9 mouse cellular contexts compared by ENCODE assay signal in genomic region chr2:122146687-122147086, GRCm38 (mm10). TPM values are rescaled to one million over a fixed set of nuclear protein-coding genes. Genes with fewer than 3 reads are reported as not detected.
DNase-seq lines count a peak whose midpoint lies in the region; ATAC-seq and TF ChIP-seq lines count a peak whose summit lies in the region.
"Had no signal": no experiment of that assay in that cellular context is flagged by ENCODE, and none has a peak within 500 bp of the region (broad histone marks: within the 10 kb centered on the region; RNA-seq: fewer than 3 reads in every experiment).

No protein-coding gene starts in this region.

- no peak overlapping the region for H3K4me3 ChIP-seq in lung, postnatal 0 days (ENCODE audit: low read depth, low read length)
- no peak overlapping the region for H3K4me3 ChIP-seq in small intestine, adult 2 months (ENCODE audit: low read depth, low read length)

- intact Hi-C loops in heart, postnatal 10 days (cut with DNase I), result loop anchor here (1.0 kb wide), 1 partner anchor 28 kb away; the partner anchor contains the start of gene Spg11
- intact Hi-C loops in left cerebral cortex, postnatal 25 days (cut with DNase I), result loop anchor here (1.0 kb wide), 2 partner anchors 28 to 118 kb away; partner anchors contain the start of genes Eif3j1 and Spg11

- no peak for ATAC-seq in lung, postnatal 0 days

- no peak for TF ChIP-seq CTCF in lung, postnatal 0 days (IDR thresholded peaks at IDR 0.05)
- no peak for TF ChIP-seq CTCF in small intestine, adult 2 months (IDR thresholded peaks at IDR 0.05; ENCODE audit: extremely low read depth, insufficient read length, insufficient replicate concordance, low read depth, low read length)

- H3K27me3 ChIP-seq in lung, postnatal 0 days (replicated peaks; ENCODE audit: insufficient read depth, low read length), result no peaks in the 10 kb centered on the region
- no peaks in the 10 kb centered on the region for H3K27me3 ChIP-seq in small intestine, adult 2 months (ENCODE audit: control insufficient read depth, insufficient read depth, low read length)

- no peak overlapping the region; the same call in 1 of the 2 replicates for H3K4me2 ChIP-seq in lung, postnatal 0 days (replicated peaks; ENCODE audit: low read depth, low read length)

- TF ChIP-seq EP300 in lung, postnatal 0 days (IDR thresholded peaks at IDR 0.05), result no peak

- H3K36me3 ChIP-seq in lung, postnatal 0 days (ENCODE audit: insufficient read depth, low read length), result no peaks in the 10 kb centered on the region; the same call in 1 of the 2 replicates
- H3K36me3 ChIP-seq in small intestine, adult 2 months (ENCODE audit: control insufficient read depth, insufficient read depth, low read length), result peaks cover 23% of the 10 kb centered on the region

- no peak for TF ChIP-seq POLR2A in small intestine, adult 2 months (IDR thresholded peaks at IDR 0.05; ENCODE audit: low read depth, low read length)

- WGBS in lung, postnatal 0 days, result 70% methylated on average over 6 of the region's 6 CpGs
- WGBS in small intestine, adult 2 months, result 53% methylated on average over 6 of the region's 6 CpGs

- peak; percentile 21 for DNase-seq in cerebellum, adult 9-10 months
- no peak for DNase-seq in cerebellum, adult 18-20 months
- no peak for DNase-seq in lung, postnatal 0 days (ENCODE audit: low spot score)
- DNase-seq in lung, postnatal 10 days, result no peak
- peak; percentile 28 to 40 for DNase-seq in heart, postnatal 10 days
- no peak for DNase-seq in adrenal gland, postnatal 10 days
- no peak for DNase-seq in left cerebral cortex, postnatal 25 days (ENCODE audit: low spot score in 2 of 2)

- H3K27ac ChIP-seq in lung, postnatal 0 days (ENCODE audit: low read length), result peak overlapping the region; percentile 63
- peak overlapping the region; percentile 87 for H3K27ac ChIP-seq in small intestine, adult 2 months (ENCODE audit: insufficient read depth, low read depth, low read length)

- H3K9ac ChIP-seq in lung, postnatal 0 days (replicated peaks; ENCODE audit: low read depth), result no peak overlapping the region

- H3K9me3 ChIP-seq in lung, postnatal 0 days (ENCODE audit: low read length), result no peaks in the 10 kb centered on the region

- H3K4me1 ChIP-seq in lung, postnatal 0 days (ENCODE audit: insufficient read depth, low read depth, low read length), result no peaks in the 10 kb centered on the region; the same call in 1 of the 2 replicates
- H3K4me1 ChIP-seq in small intestine, adult 2 months (ENCODE audit: control insufficient read depth, insufficient read depth, insufficient read length, low read length), result peaks cover 9% of the 10 kb centered on the region

RNA-seq across cellular contexts. Expression of gene B2m, which starts 0.8 kb away (rescaled TPM):
- 655 and 745 TPM in 2 replicates for polyA plus RNA-seq in lung, postnatal 0 days (2015; fragmentation: Nextera tagmentation; extraction: Ambion mirVana)
- 100 to 1,000 TPM; 130 to 134 TPM for total RNA-seq in heart, postnatal 10 days (2021)
- 286 and 1,325 TPM in 2 replicates for polyA plus RNA-seq in small intestine, adult 2 months (2012; rRNA removed)
- total RNA-seq in adrenal gland, postnatal 10 days (2021), result 100 to 1,000 TPM; 300 to 427 TPM
- 100 to 1,000 TPM; 104 to 107 TPM for total RNA-seq in left cerebral cortex, postnatal 25 days (2021)

RNA-seq across cellular contexts. Expression of gene Trim69, which starts 13.8 kb away (rescaled TPM):
- polyA plus RNA-seq in lung, postnatal 0 days (2015; fragmentation: Nextera tagmentation; extraction: Ambion mirVana), result not detected in 2 replicates
- total RNA-seq in heart, postnatal 10 days (2021), result not detected
- 0.10 TPM in 1 of 2 replicates, not detected in the other for polyA plus RNA-seq in small intestine, adult 2 months (2012; rRNA removed)
- total RNA-seq in adrenal gland, postnatal 10 days (2021), result not detected
- total RNA-seq in left cerebral cortex, postnatal 25 days (2021), result not detected

RNA-seq across cellular contexts. Expression of gene Spg11, which starts 28.5 kb away (rescaled TPM):
- 4.1 and 4.3 TPM in 2 replicates for polyA plus RNA-seq in lung, postnatal 0 days (2015; fragmentation: Nextera tagmentation; extraction: Ambion mirVana)
- 10 to 100 TPM; 12.1 to 12.2 TPM for total RNA-seq in heart, postnatal 10 days (2021)
- polyA plus RNA-seq in small intestine, adult 2 months (2012; rRNA removed), result 2.8 and 7.3 TPM in 2 replicates
- 10 to 100 TPM; 14.6 to 16.7 TPM for total RNA-seq in adrenal gland, postnatal 10 days (2021)
- total RNA-seq in left cerebral cortex, postnatal 25 days (2021), result 10 to 100 TPM; 14.9 to 16.6 TPM

RNA-seq across cellular contexts. Expression of gene Patl2, which starts 39.3 kb away (rescaled TPM):
- not detected in 2 replicates for polyA plus RNA-seq in lung, postnatal 0 days (2015; fragmentation: Nextera tagmentation; extraction: Ambion mirVana)
- not detected for total RNA-seq in heart, postnatal 10 days (2021)
- not detected in 2 replicates for polyA plus RNA-seq in small intestine, adult 2 months (2012; rRNA removed)
- under 1 TPM; 0.30 to 0.63 TPM for total RNA-seq in adrenal gland, postnatal 10 days (2021)
- not detected for total RNA-seq in left cerebral cortex, postnatal 25 days (2021)

RNA-seq across cellular contexts. Expression of gene Terb2, which starts 39.4 kb away (rescaled TPM):
- not detected in 2 replicates for polyA plus RNA-seq in lung, postnatal 0 days (2015; fragmentation: Nextera tagmentation; extraction: Ambion mirVana)
- not detected for total RNA-seq in heart, postnatal 10 days (2021)
- not detected in 2 replicates for polyA plus RNA-seq in small intestine, adult 2 months (2012; rRNA removed)
- not detected for total RNA-seq in adrenal gland, postnatal 10 days (2021)
- not detected for total RNA-seq in left cerebral cortex, postnatal 25 days (2021)
- polyA plus RNA-seq: limb, embryonic 14.5 days had no signal

Comparison
In these comparisons a context has a peak if more than half of its experiments do, and no peak if none do; other contexts are left out.
1. DNase-seq: peak in cerebellum, adult 9-10 months (single experiment) and heart, postnatal 10 days (2 of 2); none in cerebellum, adult 18-20 months (0 of 2), lung, postnatal 0 days (single experiment), lung, postnatal 10 days (single experiment), adrenal gland, postnatal 10 days (single experiment) and left cerebral cortex, postnatal 25 days (0 of 2).